Mouse (Mus musculus) liver, embryonic 13.5 days (tissue): ENCODE measurements around the gene Man1a2. TPM values are rescaled to one million over a fixed set of nuclear protein-coding genes. Genes with fewer than 3 reads are reported as not detected.

Experiments used
- ATAC-seq: fragments of 200-750 bp; cut with Nextera tagmentation; 2 replicates; pipeline ENCODE4 v1.8.0; 2017; ENCODE audit warnings: low read depth, mild to moderate bottlenecking, moderate number of reproducible peaks, moderate library complexity
- DNase-seq: peaks from one replicate; pipeline ENCODE4 v3.0.0; 2022
- H3K27ac ChIP-seq: fragments of 300-500 bp; sonication (generic); 2 replicates; pipeline ENCODE4 v1.5.1; 2015; ENCODE audit warnings: moderate library complexity, mild to moderate bottlenecking, inconsistent platforms
- H3K27me3 ChIP-seq: fragments of 300-500 bp; sonication (generic); 2 replicates; pipeline ENCODE4 v1.6.1; 2015; ENCODE audit warnings: mild to moderate bottlenecking, inconsistent platforms
- H3K36me3 ChIP-seq: fragments of 300-500 bp; sonication (generic); 2 replicates; pipeline ENCODE4 v1.6.1; 2015; ENCODE audit warnings: mild to moderate bottlenecking, inconsistent platforms
- H3K4me1 ChIP-seq: fragments of 300-500 bp; sonication (generic); replicated peaks from 2 replicates; pipeline ENCODE4 v1.6.1; 2015; ENCODE audit warnings: inconsistent platforms
- H3K4me2 ChIP-seq: fragments of 300-500 bp; sonication (generic); 2 replicates; pipeline ENCODE4 v1.6.1; 2015; ENCODE audit warnings: inconsistent platforms, mild to moderate bottlenecking, moderate library complexity
- H3K4me3 ChIP-seq: fragments of 300-500 bp; sonication (generic); replicated peaks from 2 replicates; pipeline ENCODE4 v1.5.1; 2015; ENCODE audit warnings: mild to moderate bottlenecking, inconsistent platforms
- H3K9ac ChIP-seq: fragments of 300-500 bp; sonication (generic); 2 replicates; pipeline ENCODE4 v1.6.1; 2015; ENCODE audit warnings: mild to moderate bottlenecking, inconsistent platforms
- H3K9me3 ChIP-seq: fragments of 300-500 bp; sonication (generic); replicated peaks from 2 replicates; pipeline ENCODE4 v1.6.1; 2016; ENCODE audit warnings: inconsistent platforms
- WGBS: fragments of 180-500 bp; shearing (Covaris S2); methylation state at CpG from one replicate; pipeline ENCODE4 v1.1.7; 2015; ENCODE audit not compliant: insufficient replicate concordance; 5-methylcytosine and 5-hydroxymethylcytosine counted together
- polyA plus RNA-seq: library from polyadenylated mRNA; unstranded; fragments of >200 nt; fragmentation: Nextera tagmentation; extraction: Ambion mirVana; gene quantifications from 2 replicates; pipeline ENCODE4 v1.2.1, GENCODE M21; 2015

The Man1a2 gene
- polyA plus RNA-seq, 1 experiment from 2014 or later: 39.3 TPM

GRCm38 (mm10) chr3:100682841-100683240 is 2.5 kb downstream of the Man1a2 start:
- 14% methylated on average over 3 of the region's 3 CpGs for WGBS
- Histone ChIP-seq H3K9ac (peak overlapping the region; percentile 75), H3K4me2 (peak overlapping the region; percentile 74), H3K4me3 (peak overlapping the region; percentile 94), H3K27me3 (no peaks in the 10 kb centered on the region), H3K27ac (peak overlapping the region; percentile 53; the same call in 1 of the 2 replicates), H3K4me1 (peaks cover 56% of the 10 kb centered on the region), H3K9me3 (no peaks in the 10 kb centered on the region), H3K36me3 (no peaks in the 10 kb centered on the region)
- DNase-seq (no peak), ATAC-seq (no peak)

GRCm38 (mm10) chr3:100682281-100682680 is 3.0 kb downstream of the Man1a2 start:
- H3K36me3 ChIP-seq: no peaks in the 10 kb centered on the region
- 0 out of 2 replicates have a peak overlapping the region, but pooled peaks have one; percentile 53 for H3K27ac ChIP-seq
- DNase-seq (no peak), ATAC-seq (no peak)
- no peaks in the 10 kb centered on the region for H3K27me3 ChIP-seq
- H3K4me1 ChIP-seq: peaks cover 60% of the 10 kb centered on the region
- no peaks in the 10 kb centered on the region for H3K9me3 ChIP-seq
- 14% methylated on average over 4 of the region's 4 CpGs for WGBS
- H3K4me3 ChIP-seq: peak overlapping the region; percentile 94
- peak overlapping the region; percentile 74 for H3K4me2 ChIP-seq
- peak overlapping the region; percentile 75 for H3K9ac ChIP-seq

- H3K9me3 ChIP-seq: no peaks in the 10 kb centered on the region
- 35% methylated on average over 11 of the region's 11 CpGs for whole genome bisulfite sequencing
- peak overlapping the region; percentile 21; the same call in 1 of the 2 replicates for H3K27ac ChIP-seq
- ATAC-seq (no peak), DNase-seq (no peak)
- no peaks in the 10 kb centered on the region for H3K36me3 ChIP-seq
- H3K4me1 ChIP-seq: peaks cover 58% of the 10 kb centered on the region
- H3K4me2 ChIP-seq: peak overlapping the region; percentile 74
- no peaks in the 10 kb centered on the region for H3K27me3 ChIP-seq
- peak overlapping the region; percentile 51 for H3K4me3 ChIP-seq
- peak overlapping the region; percentile 57 for H3K9ac ChIP-seq
These were observed 3.7 kb downstream of the Man1a2 start for GRCm38 (mm10) chr3:100681448-100682092.

- Histone ChIP-seq H3K4me1 (peaks cover 52% of the 10 kb centered on the region), H3K4me3 (no peak overlapping the region), H3K4me2 (0 out of 2 replicates have a peak overlapping the region, but pooled peaks have one; percentile 23), H3K9me3 (no peaks in the 10 kb centered on the region), H3K27me3 (no peaks in the 10 kb centered on the region), H3K27ac (no peak overlapping the region), H3K9ac (0 out of 2 replicates have a peak overlapping the region, but pooled peaks have one; percentile 33), H3K36me3 (no peaks in the 10 kb centered on the region)
- no peak for ATAC-seq
- WGBS: 80% methylated on average over 2 of the region's 2 CpGs
- DNase-seq: no peak
These were observed 5.1 kb downstream of the Man1a2 start for GRCm38 (mm10) chr3:100680226-100680625.

GRCm38 (mm10) chr3:100678951-100679570 is 6.2 kb downstream of the Man1a2 start:
- DNase-seq (no peak), ATAC-seq (no peak)
- WGBS: 71% methylated on average over 6 of the region's 6 CpGs
- H3K27ac ChIP-seq: no peak overlapping the region; the same call in 1 of the 2 replicates
- no peak overlapping the region for H3K4me3 ChIP-seq
- H3K4me2 ChIP-seq: no peak overlapping the region
- no peak overlapping the region for H3K9ac ChIP-seq
- no peaks in the 10 kb centered on the region for H3K27me3 ChIP-seq
- no peaks in the 10 kb centered on the region for H3K36me3 ChIP-seq
- peaks cover 56% of the 10 kb centered on the region for H3K4me1 ChIP-seq
- no peaks in the 10 kb centered on the region for H3K9me3 ChIP-seq

- Histone ChIP-seq H3K4me2 (no peak overlapping the region), H3K4me1 (peaks cover 31% of the 10 kb centered on the region), H3K27me3 (no peaks in the 10 kb centered on the region), H3K4me3 (no peak overlapping the region), H3K36me3 (no peaks in the 10 kb centered on the region), H3K9ac (no peak overlapping the region), H3K9me3 (no peaks in the 10 kb centered on the region), H3K27ac (no peak overlapping the region)
- ATAC-seq (no peak), DNase-seq (no peak)
- WGBS: 57% methylated on average over 4 of the region's 4 CpGs
These were observed 10.2 kb downstream of the Man1a2 start for GRCm38 (mm10) chr3:100675146-100675545.

- no peaks in the 10 kb centered on the region for H3K27me3 ChIP-seq
- H3K4me2 ChIP-seq: no peak overlapping the region
- ATAC-seq (no peak), DNase-seq (no peak)
- WGBS: 79% methylated on average over 2 of the region's 2 CpGs
- H3K4me1 ChIP-seq: peaks cover 6% of the 10 kb centered on the region
- H3K27ac ChIP-seq: no peak overlapping the region
- no peak overlapping the region for H3K4me3 ChIP-seq
- no peak overlapping the region for H3K9ac ChIP-seq
- no peaks in the 10 kb centered on the region for H3K36me3 ChIP-seq
- H3K9me3 ChIP-seq: no peaks in the 10 kb centered on the region
These were observed 14.9 kb downstream of the Man1a2 start for GRCm38 (mm10) chr3:100670412-100670811.

- Histone ChIP-seq H3K27me3 (no peaks in the 10 kb centered on the region), H3K4me3 (no peak overlapping the region), H3K36me3 (peaks cover 19% of the 10 kb centered on the region), H3K9ac (no peak overlapping the region), H3K27ac (no peak overlapping the region), H3K4me2 (no peak overlapping the region), H3K9me3 (no peaks in the 10 kb centered on the region), H3K4me1 (no peaks in the 10 kb centered on the region)
- ATAC-seq: no peak
- no peak for DNase-seq
- WGBS: 78% methylated on average over 1 of the region's 1 CpGs
These were observed 32.0 kb downstream of the Man1a2 start for GRCm38 (mm10) chr3:100653291-100653690.

- no peaks in the 10 kb centered on the region for H3K4me1 ChIP-seq
- no peaks in the 10 kb centered on the region for H3K9me3 ChIP-seq
- H3K27me3 ChIP-seq: no peaks in the 10 kb centered on the region
- no peak for ATAC-seq
- 83% methylated on average over 8 of the region's 8 CpGs for WGBS
- peaks cover 21% of the 10 kb centered on the region for H3K36me3 ChIP-seq
- no peak for DNase-seq
- H3K4me2 ChIP-seq: no peak overlapping the region
- no peak overlapping the region for H3K27ac ChIP-seq
- no peak overlapping the region for H3K9ac ChIP-seq
- no peak overlapping the region for H3K4me3 ChIP-seq
These were observed 43.7 kb downstream of the Man1a2 start for GRCm38 (mm10) chr3:100641581-100641980.

- WGBS: 61% methylated on average over 2 of the region's 2 CpGs
- Histone ChIP-seq H3K4me2 (no peak overlapping the region), H3K36me3 (peaks cover 13% of the 10 kb centered on the region; the same call in 1 of the 2 replicates), H3K9me3 (no peaks in the 10 kb centered on the region), H3K4me3 (no peak overlapping the region), H3K27ac (no peak overlapping the region), H3K27me3 (no peaks in the 10 kb centered on the region), H3K9ac (no peak overlapping the region), H3K4me1 (no peaks in the 10 kb centered on the region; the same call in 1 of the 2 replicates)
- DNase-seq: no peak
- ATAC-seq: peak; percentile 61; the same call in 1 of the 2 replicates
These were observed 49.0 kb downstream of the Man1a2 start for GRCm38 (mm10) chr3:100636255-100636654.

GRCm38 (mm10) chr3:100634821-100635220 is 50.5 kb downstream of the Man1a2 start:
- Histone ChIP-seq H3K27ac (no peak overlapping the region), H3K9me3 (no peaks in the 10 kb centered on the region), H3K4me1 (no peaks in the 10 kb centered on the region; the same call in 1 of the 2 replicates), H3K27me3 (no peaks in the 10 kb centered on the region), H3K36me3 (peaks cover 15% of the 10 kb centered on the region; the same call in 1 of the 2 replicates), H3K9ac (no peak overlapping the region), H3K4me3 (no peak overlapping the region), H3K4me2 (no peak overlapping the region)
- ATAC-seq (no peak), DNase-seq (no peak)
- WGBS: 79% methylated on average over 4 of the region's 4 CpGs
